Mouse (Mus musculus) spleen, embryonic (tissue): ENCODE results near the gene Samd1.

Experiments used
- CTCF ChIA-PET: fragments of 350-600 bp; sonication (Branson Sonifier 250); formaldehyde crosslinking; loops from one replicate; lab custom pipeline; 2022; lab: Charles Lee

Samd1 gene

GRCm38 (mm10) chr8:83997511-83998141, at the start of gene Samd1:
Samd1 (plus strand) TSS chr8:83997672.
- CTCF ChIA-PET = interaction anchor here (0.7 kb wide), 1 partner anchor 241 kb away, joined by 10 read pairs; no protein-coding TSS in a partner anchor

DNA sequence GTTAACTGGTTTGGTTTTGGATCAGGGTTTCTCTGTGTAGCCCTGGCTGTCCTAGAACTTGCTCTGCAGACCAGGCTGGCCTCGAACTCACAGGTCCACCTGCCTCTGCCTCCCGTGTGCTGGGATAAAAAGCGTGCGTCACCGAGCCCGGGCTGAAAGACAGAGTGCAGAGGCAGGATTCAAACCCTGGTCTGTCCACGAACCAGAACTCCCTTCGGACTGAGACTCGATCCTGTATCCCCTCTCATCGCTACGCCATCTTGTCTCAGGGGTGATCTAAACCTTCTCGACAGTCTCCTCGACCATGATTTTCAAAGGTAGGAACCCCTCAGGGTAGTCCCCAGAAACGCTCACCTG, 42.7 kb upstream of the Samd1 start:
- CTCF ChIA-PET = interaction anchor here (0.5 to 1.0 kb wide), 2 partner anchors 17 to 258 kb away, joined by 4 to 7 read pairs; no protein-coding TSS in a partner anchor

GRCm38 (mm10) chr8:83955106-83955957, 42.1 kb upstream of the Samd1 start, which contains the start of the genes Gm10644 and Asf1b:
Gm10644 (minus strand) TSS chr8:83955205.
Asf1b (plus strand) TSS chr8:83955507.
- CTCF ChIA-PET = interaction anchor here (0.5 to 1.0 kb wide), 3 partner anchors 16 to 623 kb away, joined by 4 to 7 read pairs (median 5); no protein-coding TSS in a partner anchor

GRCm38 (mm10) chr8:83955958-83956218, 41.6 kb upstream of the Samd1 start:
- CTCF ChIA-PET = interaction anchor here (1.0 kb wide), 1 partner anchor 15 kb away, joined by 4 read pairs; no protein-coding TSS in a partner anchor

DNA sequence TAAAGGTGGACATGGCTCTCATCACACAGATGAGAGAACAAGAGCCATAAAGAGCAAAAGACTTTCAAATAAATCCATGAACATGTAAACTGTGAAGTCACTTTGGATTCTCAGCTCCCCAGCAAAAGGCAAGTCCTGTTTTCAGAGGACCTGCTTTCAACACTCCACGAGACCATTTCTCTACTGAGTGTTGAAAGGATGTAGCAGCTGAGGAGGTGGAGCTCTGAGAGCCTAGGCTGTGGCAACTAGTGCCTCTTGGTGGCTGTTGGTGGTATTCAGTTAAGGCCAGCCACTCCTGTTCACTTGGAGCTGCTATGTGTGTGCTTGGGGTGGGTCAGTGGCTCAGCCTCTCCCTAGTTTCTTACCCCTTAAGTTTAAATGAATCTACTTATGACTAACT, 40.7 kb upstream of the Samd1 start:
- CTCF ChIA-PET = no interaction called here

- CTCF ChIA-PET = interaction anchor here (1.2 kb wide), 1 partner anchor 827 kb away, joined by 3 read pairs; no protein-coding TSS in a partner anchor
These were observed 33.3 kb upstream of the Samd1 start for GRCm38 (mm10) chr8:83964015-83964765.

DNA sequence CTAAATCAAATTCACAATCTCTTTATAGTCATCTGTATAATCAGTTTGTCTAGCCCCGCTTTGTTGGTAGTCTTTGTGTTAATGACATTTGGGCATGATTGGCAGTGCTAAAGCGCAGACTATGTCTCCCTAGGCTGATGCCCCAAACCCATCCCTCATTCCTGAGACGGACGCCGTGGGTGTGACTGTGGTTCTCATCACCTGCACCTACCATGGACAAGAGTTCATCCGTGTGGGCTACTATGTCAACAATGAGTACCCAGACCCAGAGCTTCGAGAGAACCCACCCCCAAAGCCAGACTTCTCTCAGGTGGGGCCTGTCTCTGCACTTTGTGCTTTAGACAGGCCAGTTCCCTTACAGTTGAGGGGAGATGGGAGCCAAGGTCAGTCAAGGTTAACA, 29.8 kb upstream of the Samd1 start:
- CTCF ChIA-PET = no interaction called here

GRCm38 (mm10) chr8:83971121-83971520, 26.4 kb upstream of the Samd1 start:
- CTCF ChIA-PET = interaction anchor here (1.3 kb wide), 1 partner anchor 16 kb away, joined by 4 read pairs; the partner anchor contains the start of genes Asf1b and Gm10644

DNA sequence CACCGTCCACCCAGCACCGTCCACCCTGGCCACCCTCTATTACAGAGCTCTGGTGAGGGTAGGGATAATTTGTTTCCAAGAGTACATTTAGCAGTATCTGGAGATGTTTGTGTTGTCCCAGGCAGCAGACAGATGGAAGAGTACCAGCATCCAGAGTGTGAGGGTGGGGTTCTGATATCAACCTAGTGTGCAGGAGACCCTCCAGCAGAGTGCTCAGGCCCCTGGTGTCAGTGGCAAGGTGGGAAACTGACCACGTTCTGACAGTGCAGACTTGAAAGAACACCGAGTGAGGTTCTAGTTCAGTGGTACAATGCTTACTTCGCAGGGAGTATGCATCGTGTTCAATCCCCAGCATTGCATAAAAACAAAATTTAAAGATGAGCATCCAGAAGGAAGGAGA, 25.8 kb upstream of the Samd1 start:
- CTCF ChIA-PET = interaction anchor here (1.3 kb wide), 1 partner anchor 16 kb away, joined by 4 read pairs; the partner anchor contains the start of genes Asf1b and Gm10644

DNA sequence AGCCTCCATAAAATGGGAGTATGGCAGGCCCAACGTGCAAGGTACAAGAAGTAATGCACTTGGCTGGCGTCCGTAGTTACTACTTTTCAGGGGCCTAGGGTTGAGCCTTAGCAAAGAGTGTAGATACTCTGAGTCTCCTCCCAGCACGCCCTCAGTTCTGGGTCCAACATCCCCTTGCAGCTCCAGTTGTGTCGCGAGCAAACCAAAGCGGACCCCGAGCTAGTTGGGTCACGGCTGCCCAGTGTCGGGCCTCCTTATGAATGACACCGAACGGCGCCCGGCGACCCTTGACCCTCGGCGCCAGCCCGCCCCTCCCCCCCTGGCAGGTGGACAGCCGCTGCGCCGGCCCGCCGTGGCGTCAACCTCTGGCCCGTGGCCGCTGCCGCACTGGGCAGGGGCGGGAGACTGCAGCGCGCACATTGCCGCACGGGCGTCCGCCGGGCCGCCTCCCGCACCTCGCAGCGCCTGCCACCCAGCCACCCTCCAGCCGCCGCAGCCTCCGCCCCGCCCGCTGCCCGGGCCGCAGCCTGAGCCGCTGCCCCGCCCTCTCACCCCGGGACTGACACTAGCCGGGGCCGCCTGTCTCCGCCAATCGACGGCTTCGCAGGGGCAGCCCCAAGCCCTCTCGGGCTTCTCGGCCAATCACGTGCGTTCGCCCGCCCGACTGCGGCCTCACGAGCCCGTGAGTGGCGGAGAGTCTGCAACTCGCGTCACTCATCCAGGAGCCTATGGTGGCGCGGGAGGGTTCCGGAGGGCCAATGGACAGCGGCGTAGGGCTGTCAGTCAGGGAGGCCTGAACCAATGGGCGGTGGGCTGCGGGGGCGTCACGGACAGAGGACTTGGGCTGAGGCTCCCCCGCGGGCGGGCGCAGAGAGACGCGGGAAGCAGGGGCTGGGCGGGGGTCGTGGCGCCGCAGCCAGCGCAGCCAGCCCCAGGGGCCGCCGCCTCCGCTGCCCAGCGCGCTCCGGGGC, 25.0 kb upstream of the Samd1 start, which contains the start of gene Prkaca:
Gene Prkaca (plus strand): TSS at position 844 of the 971 bp plus-strand sequence.
- CTCF ChIA-PET = interaction anchor here (0.6 to 1.3 kb wide), 2 partner anchors 17 to 380 kb away, joined by 4 read pairs; partner anchors contain the start of genes Asf1b and Gm10644

- CTCF ChIA-PET = interaction anchor here (0.6 to 0.7 kb wide), 4 partner anchors 10 to 523 kb away, joined by 3 to 22 read pairs (median 4); no protein-coding TSS in a partner anchor
These were observed 24.1 kb upstream of the Samd1 start for GRCm38 (mm10) chr8:83973161-83974031.

DNA sequence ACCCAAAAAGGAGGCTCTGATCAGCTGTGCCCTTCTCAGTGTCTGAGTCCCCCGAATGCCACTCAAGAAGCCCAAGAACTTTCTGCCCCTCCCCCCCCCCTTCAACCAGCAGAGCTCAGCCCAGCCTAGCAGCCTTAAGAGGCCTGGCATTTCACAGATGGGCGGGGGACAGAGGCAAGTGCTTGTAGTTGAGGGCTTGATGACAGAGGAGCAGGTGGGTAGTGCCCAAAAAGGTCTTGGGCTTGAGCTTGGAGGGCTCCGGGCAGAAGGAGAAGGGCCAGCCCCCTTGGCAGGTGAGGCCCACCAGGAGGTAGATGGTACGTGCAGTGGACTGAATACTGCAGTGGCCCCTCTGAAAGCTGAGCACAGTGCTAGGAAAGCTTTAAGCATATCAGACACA, 23.0 kb upstream of the Samd1 start:
- CTCF ChIA-PET = interaction anchor here (0.6 to 0.9 kb wide), 2 partner anchors 159 to 322 kb away, joined by 3 read pairs; partner anchors contain the start of gene Gipc1

- CTCF ChIA-PET = no interaction called here
These were observed 21.3 kb upstream of the Samd1 start for GRCm38 (mm10) chr8:83976101-83976630.

- CTCF ChIA-PET = no interaction called here
These were observed 20.6 kb upstream of the Samd1 start for GRCm38 (mm10) chr8:83976779-83977350.

DNA sequence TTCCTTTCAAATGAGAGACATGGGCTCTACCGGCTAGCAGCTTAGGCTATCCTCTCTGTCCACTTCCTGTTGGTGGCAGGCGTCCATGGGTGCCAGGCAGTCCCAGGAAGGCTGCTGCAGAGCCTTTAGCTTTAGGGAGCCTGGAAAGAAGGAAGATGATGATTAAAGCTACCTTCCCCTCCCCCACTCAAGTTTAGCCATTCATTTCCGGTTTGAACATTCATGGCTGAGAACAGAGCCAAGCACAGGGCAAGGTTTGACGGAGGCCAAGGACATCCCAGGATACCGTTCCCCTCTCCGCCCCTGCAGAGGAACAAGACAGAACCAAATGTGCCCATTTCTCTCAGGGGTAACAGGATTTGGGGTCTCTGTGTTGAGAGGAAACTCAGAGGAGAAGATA, 19.8 kb upstream of the Samd1 start:
- CTCF ChIA-PET = no interaction called here

DNA sequence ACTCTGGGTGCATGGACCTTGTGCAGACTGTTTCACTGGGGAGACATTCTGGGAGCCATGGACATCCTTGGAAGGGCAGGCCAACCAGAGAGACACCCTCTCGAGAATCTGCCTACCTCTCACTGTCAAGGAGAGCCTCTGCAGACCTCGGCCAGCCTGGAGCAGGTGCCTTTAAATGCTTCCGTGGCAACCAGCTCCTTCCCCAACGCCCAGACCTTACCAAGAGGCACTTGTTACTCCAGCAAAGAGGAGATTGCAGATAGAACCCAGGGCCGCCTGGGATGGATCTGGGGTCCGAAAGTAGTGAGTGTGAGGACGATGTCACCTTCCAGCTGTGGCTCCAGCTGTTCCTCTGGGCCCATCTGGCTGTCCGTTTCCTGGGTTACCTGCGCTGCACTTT, 19.3 kb upstream of the Samd1 start:
- CTCF ChIA-PET = no interaction called here

GRCm38 (mm10) chr8:83980250-83980649, 17.2 kb upstream of the Samd1 start:
- CTCF ChIA-PET = no interaction called here

DNA sequence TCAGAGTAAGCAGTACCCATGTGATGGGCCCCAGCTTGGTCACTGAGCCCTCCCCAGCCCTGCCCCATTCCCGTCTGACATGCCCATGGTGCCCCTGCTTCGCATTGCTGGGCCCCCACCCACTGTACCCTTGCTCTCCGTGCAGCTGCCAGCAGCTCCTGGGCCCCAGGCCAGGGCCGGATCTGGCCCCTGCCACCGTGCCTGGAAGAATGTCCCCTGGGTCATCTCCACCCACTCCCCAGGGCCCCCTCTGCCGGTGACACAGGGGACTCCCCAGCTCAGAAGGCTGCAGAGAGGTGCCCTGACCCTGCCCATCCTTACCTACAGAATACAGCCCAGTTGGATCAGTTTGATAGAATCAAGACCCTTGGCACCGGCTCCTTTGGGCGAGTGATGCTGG, 16.6 kb upstream of the Samd1 start:
- CTCF ChIA-PET = no interaction called here

GRCm38 (mm10) chr8:83981533-83981932, 15.9 kb upstream of the Samd1 start:
- CTCF ChIA-PET = no interaction called here
